Mouse (Mus musculus) stomach, postnatal 0 days (tissue): Measurements from ENCODE around the gene Bicd2. TPM values are rescaled to one million over a fixed set of nuclear protein-coding genes. Genes with fewer than 3 reads are reported as not detected.

Experiments used
- ATAC-seq: fragments of 200-750 bp; cut with Nextera tagmentation; 2 replicates; pipeline ENCODE4 v1.8.0; 2017; ENCODE audit not compliant: low FRiP score, low TSS enrichment
- DNase-seq: peaks from one replicate; pipeline ENCODE4 v3.0.0-alpha.2; 2016; ENCODE audit warnings: low spot score
- H3K27ac ChIP-seq: fragments of 300-500 bp; sonication (generic); replicated peaks from 2 replicates; pipeline ENCODE4 v1.5.1; 2014; ENCODE audit warnings: mild to moderate bottlenecking, control low read depth
- H3K27me3 ChIP-seq: fragments of 300-500 bp; sonication (generic); 2 replicates; pipeline ENCODE4 v1.6.1; 2014; ENCODE audit warnings: low read length; ENCODE audit not compliant: control insufficient read depth, insufficient read depth
- H3K36me3 ChIP-seq: fragments of 300-500 bp; sonication (generic); 2 replicates; pipeline ENCODE4 v1.6.1; 2014; ENCODE audit warnings: low read length, mixed read lengths; ENCODE audit not compliant: control insufficient read depth, insufficient read depth
- H3K4me1 ChIP-seq: fragments of 300-500 bp; sonication (generic); replicated peaks from 2 replicates; pipeline ENCODE4 v1.6.1; 2014; ENCODE audit warnings: antibody characterized with exemption; ENCODE audit not compliant: control insufficient read depth, insufficient read depth
- H3K4me2 ChIP-seq: fragments of 300-500 bp; sonication (generic); replicated peaks from 2 replicates; pipeline ENCODE4 v1.6.1; 2014; ENCODE audit warnings: low read depth, mild to moderate bottlenecking, control low read depth, moderate library complexity
- H3K4me3 ChIP-seq: fragments of 300-500 bp; sonication (generic); 2 replicates; pipeline ENCODE4 v1.5.1; 2014; ENCODE audit warnings: low read depth, low read length, control low read depth
- H3K9ac ChIP-seq: fragments of 300-500 bp; sonication (generic); 2 replicates; pipeline ENCODE4 v1.6.1; 2014; ENCODE audit warnings: mild to moderate bottlenecking, low read length, control low read depth, mixed read lengths
- H3K9me3 ChIP-seq: fragments of 300-500 bp; sonication (generic); 2 replicates; pipeline ENCODE4 v1.6.1; 2016; ENCODE audit warnings: low read length; ENCODE audit not compliant: control insufficient read depth
- CTCF ChIP-seq: IDR thresholded peaks from 2 replicates; pipeline ENCODE4 v1.5.1; 2016; ENCODE audit warnings: antibody characterized with exemption, low read depth, mild to moderate bottlenecking, moderate library complexity
- EP300 ChIP-seq: optimal IDR thresholded peaks from 2 replicates; pipeline ENCODE3; 2016; ENCODE audit warnings: antibody characterized with exemption
- WGBS: fragments of 180-500 bp; shearing (Covaris S2); extraction: QIAGEN DNeasy Blood & Tissue Kit; methylation state at CpG from one replicate; pipeline ENCODE4 v1.1.7; 2014; 5-methylcytosine and 5-hydroxymethylcytosine counted together
- polyA plus RNA-seq: library from polyadenylated mRNA; unstranded; fragments of >200 nt; fragmentation: Nextera tagmentation; extraction: Ambion mirVana; gene quantifications from 2 replicates; pipeline ENCODE4 v1.2.1, GENCODE M21; 2015

Bicd2 gene
- polyA plus RNA-seq, 1 experiment from 2014 or later = 19.6 TPM

- WGBS = under 1% methylated on average over 15 of the region's 15 CpGs
Observed at GRCm38 (mm10) chr13:49421606-49421917, 80.2 kb downstream of the Bicd2 start.

GRCm38 (mm10) chr13:49421959-49422358 lies 80.6 kb downstream of the Bicd2 start:
- Histone ChIP-seq H3K4me2 (peak overlapping the region; percentile 92), H3K4me3 (peak overlapping the region; percentile 83), H3K27ac (peak overlapping the region; percentile 83), H3K27me3 (no peaks in the 10 kb centered on the region), H3K9ac (peak overlapping the region; percentile 79), H3K4me1 (peaks cover 6% of the 10 kb centered on the region; the same call in 1 of the 2 replicates), H3K36me3 (no peaks in the 10 kb centered on the region), H3K9me3 (no peaks in the 10 kb centered on the region)
- TF ChIP-seq EP300 (no peak), CTCF (no peak)
- no peak for DNase-seq
- 15% methylated on average over 4 of the region's 4 CpGs for WGBS
- no peak for ATAC-seq

More at GRCm38 (mm10) chr13:49421606-49421917, 80.2 kb downstream of the Bicd2 start:
- Histone ChIP-seq H3K4me1 (peaks cover 6% of the 10 kb centered on the region; the same call in 1 of the 2 replicates), H3K36me3 (no peaks in the 10 kb centered on the region), H3K27ac (peak overlapping the region; percentile 83), H3K9ac (peak overlapping the region; percentile 79), H3K9me3 (no peaks in the 10 kb centered on the region), H3K4me2 (peak overlapping the region; percentile 92), H3K27me3 (no peaks in the 10 kb centered on the region), H3K4me3 (peak overlapping the region; percentile 83)
- DNase-seq (no peak), ATAC-seq (peak; percentile 43)
- TF ChIP-seq EP300 (no peak), CTCF (no peak)

- H3K27ac ChIP-seq = no peak overlapping the region
- no peak overlapping the region for H3K4me2 ChIP-seq
- H3K27me3 ChIP-seq = no peaks in the 10 kb centered on the region
- peaks cover 6% of the 10 kb centered on the region for H3K4me1 ChIP-seq
- DNase-seq (no peak), ATAC-seq (no peak)
- no peak overlapping the region for H3K9ac ChIP-seq
- no peaks in the 10 kb centered on the region for H3K9me3 ChIP-seq
- no peak overlapping the region for H3K4me3 ChIP-seq
- no peak for TF ChIP-seq EP300
- TF ChIP-seq CTCF = no peak
- 81% methylated on average over 3 of the region's 3 CpGs for WGBS
- H3K36me3 ChIP-seq = no peaks in the 10 kb centered on the region; the same call in 1 of the 2 replicates
Observed at GRCm38 (mm10) chr13:49426736-49427135, 85.4 kb downstream of the Bicd2 start.

- Histone ChIP-seq H3K4me1 (no peaks in the 10 kb centered on the region; the same call in none of the 2 replicates), H3K4me3 (no peak overlapping the region), H3K9ac (no peak overlapping the region), H3K9me3 (no peaks in the 10 kb centered on the region), H3K27me3 (no peaks in the 10 kb centered on the region), H3K36me3 (peaks cover under 1% of the 10 kb centered on the region; the same call in 1 of the 2 replicates), H3K4me2 (no peak overlapping the region), H3K27ac (0 out of 2 replicates have a peak overlapping the region, but pooled peaks have one; percentile 24)
- ATAC-seq (0 out of 2 replicates have a peak, but pooled peaks have one; percentile 32), DNase-seq (no peak)
- WGBS = 67% methylated on average over 1 of the region's 1 CpGs
- no peak for TF ChIP-seq EP300
Observed at GRCm38 (mm10) chr13:49428042-49428675, 86.8 kb downstream of the Bicd2 start.

GRCm38 (mm10) chr13:49430529-49430928 lies 89.1 kb downstream of the Bicd2 start:
- Histone ChIP-seq H3K27me3 (no peaks in the 10 kb centered on the region), H3K4me3 (no peak overlapping the region), H3K36me3 (peaks cover 8% of the 10 kb centered on the region; the same call in 1 of the 2 replicates), H3K4me1 (no peaks in the 10 kb centered on the region; the same call in 1 of the 2 replicates), H3K9ac (no peak overlapping the region), H3K27ac (no peak overlapping the region), H3K4me2 (no peak overlapping the region), H3K9me3 (no peaks in the 10 kb centered on the region)
- ATAC-seq = no peak
- DNase-seq = no peak
- no peak for TF ChIP-seq EP300
- TF ChIP-seq CTCF = no peak
- 46% methylated on average over 4 of the region's 4 CpGs for WGBS

- Histone ChIP-seq H3K27me3 (no peaks in the 10 kb centered on the region), H3K4me1 (no peaks in the 10 kb centered on the region; the same call in 1 of the 2 replicates), H3K4me3 (no peak overlapping the region), H3K36me3 (peaks cover 15% of the 10 kb centered on the region; the same call in 1 of the 2 replicates), H3K9ac (no peak overlapping the region), H3K4me2 (no peak overlapping the region), H3K27ac (no peak overlapping the region), H3K9me3 (no peaks in the 10 kb centered on the region)
- DNase-seq (no peak), ATAC-seq (no peak)
- WGBS = 88% methylated on average over 2 of the region's 2 CpGs
- TF ChIP-seq CTCF (no peak), EP300 (no peak)
Observed at GRCm38 (mm10) chr13:49433268-49434029, 92.1 kb downstream of the Bicd2 start.
